Mouse (Mus musculus): Measurements from ENCODE around the gene Oprl1. TPM values are rescaled to one million over a fixed set of nuclear protein-coding genes. Genes with fewer than 3 reads are reported as not detected.

Oprl1 gene
- 0.43 and 0.72 TPM in 2 replicates for polyA plus RNA-seq (2015; fragmentation: Nextera tagmentation; extraction: Ambion mirVana)

DNA sequence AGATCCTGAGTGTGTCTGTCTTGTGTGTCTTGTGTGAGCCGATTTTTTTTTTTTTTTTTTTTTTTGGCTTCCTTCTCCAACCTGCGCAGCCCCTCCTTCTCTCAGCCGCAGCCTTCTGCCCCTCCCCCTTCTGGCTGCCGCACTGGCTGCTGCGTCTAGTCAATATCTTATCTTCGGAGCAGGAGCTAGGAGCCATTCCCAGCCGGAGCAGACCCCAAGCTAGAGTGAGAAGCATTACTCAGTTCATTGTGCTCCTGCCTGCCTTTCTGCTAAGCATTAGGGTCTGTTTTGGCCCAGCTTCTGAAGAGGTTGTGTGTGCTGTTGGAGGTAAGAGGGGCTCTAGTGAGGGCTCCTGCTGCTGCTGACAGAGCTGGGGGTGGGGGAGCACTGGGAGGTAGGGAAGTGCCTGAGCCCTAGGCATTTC lies at the start of gene Oprl1:
Oprl1 (plus strand) TSS at position 114 of the 424 bp plus-strand sequence.
- Histone ChIP-seq H3K27ac (ENCODE audit: low read length) (no peak within 1 kb of the TSS), H3K4me2 (ENCODE audit: low read depth, low read length) (peak within 1 kb of the TSS; percentile 32), H3K4me1 (replicated peaks; ENCODE audit: control insufficient read depth, insufficient read depth, low read length) (peaks cover 3% of the 10 kb centered on the region), H3K4me3 (ENCODE audit: low read length) (no peak within 1 kb of the TSS; the same call in 1 of the 2 replicates), H3K36me3 (ENCODE audit: control insufficient read depth, insufficient read depth, low read length) (no peaks in the 10 kb centered on the region), H3K9me3 (ENCODE audit: control insufficient read depth, low read length) (no peaks in the 10 kb centered on the region), H3K27me3 (ENCODE audit: control insufficient read depth, insufficient read depth, low read depth, low read length) (no peaks in the 10 kb centered on the region), H3K9ac (ENCODE audit: low read length) (peak within 1 kb of the TSS; percentile 15; the same call in 1 of the 2 replicates)
- 3% methylated on average over 7 of the region's 7 CpGs for WGBS
- no peak for ATAC-seq (ENCODE audit: low read depth)

DNA sequence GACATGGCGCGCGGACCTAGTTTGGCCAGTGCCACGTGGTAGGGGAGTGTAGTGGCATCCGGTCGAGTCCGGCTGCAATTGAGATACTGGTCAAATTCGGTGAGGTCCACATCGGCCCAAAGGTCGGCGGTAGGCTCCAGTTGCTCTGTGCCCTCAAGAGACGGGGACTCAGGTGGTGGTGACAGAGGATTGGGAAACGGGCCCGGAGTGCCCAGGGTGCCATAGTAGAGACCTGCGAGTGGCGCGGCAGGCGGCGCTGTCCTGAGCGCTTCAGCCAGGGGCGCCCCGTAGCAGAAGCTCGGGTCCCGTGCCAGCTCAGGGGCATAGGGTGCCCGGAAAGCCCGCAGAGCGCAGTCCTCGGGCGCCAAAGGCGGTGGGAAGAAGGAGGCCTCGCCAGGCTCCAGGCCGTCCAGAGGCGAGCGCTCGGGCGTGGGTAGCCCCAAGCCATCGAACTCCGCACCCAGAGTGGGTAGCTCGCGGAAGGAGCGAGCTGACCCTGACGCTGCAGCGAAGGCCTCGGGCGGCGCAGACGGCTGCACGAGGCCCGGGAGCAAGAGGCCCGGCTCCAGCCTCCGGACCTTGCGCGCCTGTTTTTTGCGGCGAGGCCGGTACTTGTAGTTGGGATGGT lies 44.4 kb upstream of the Oprl1 start:
- H3K36me3 ChIP-seq (ENCODE audit: control insufficient read depth, insufficient read depth, low read length), result no peaks in the 10 kb centered on the region
- H3K4me2 ChIP-seq (ENCODE audit: low read depth, low read length), result peak overlapping the region; percentile 72
- peak overlapping the region; percentile 57 for H3K4me3 ChIP-seq (ENCODE audit: low read length)
- no peaks in the 10 kb centered on the region for H3K9me3 ChIP-seq (ENCODE audit: control insufficient read depth, low read length)
- peak; percentile 41 for ATAC-seq (ENCODE audit: low read depth)
- 2% methylated on average over 56 of the region's 56 CpGs for WGBS
- H3K4me1 ChIP-seq (replicated peaks; ENCODE audit: control insufficient read depth, insufficient read depth, low read length), result peaks cover 17% of the 10 kb centered on the region; the same call in 1 of the 2 replicates
- H3K27ac ChIP-seq (ENCODE audit: low read length), result peak overlapping the region; percentile 56
- H3K27me3 ChIP-seq (ENCODE audit: control insufficient read depth, insufficient read depth, low read depth, low read length), result peaks cover 46% of the 10 kb centered on the region
- peak overlapping the region; percentile 74 for H3K9ac ChIP-seq (ENCODE audit: low read length)

GRCm38 (mm10) chr2:181670913-181671311 lies 43.9 kb upstream of the Oprl1 start:
- Histone ChIP-seq H3K36me3 (ENCODE audit: control insufficient read depth, insufficient read depth, low read length) (no peaks in the 10 kb centered on the region), H3K4me2 (ENCODE audit: low read depth, low read length) (peak overlapping the region; percentile 72), H3K27me3 (ENCODE audit: control insufficient read depth, insufficient read depth, low read depth, low read length) (peaks cover 46% of the 10 kb centered on the region), H3K4me1 (replicated peaks; ENCODE audit: control insufficient read depth, insufficient read depth, low read length) (peaks cover 21% of the 10 kb centered on the region; the same call in 1 of the 2 replicates), H3K4me3 (ENCODE audit: low read length) (peak overlapping the region; percentile 57), H3K27ac (ENCODE audit: low read length) (peak overlapping the region; percentile 56), H3K9me3 (ENCODE audit: control insufficient read depth, low read length) (no peaks in the 10 kb centered on the region), H3K9ac (ENCODE audit: low read length) (peak overlapping the region; percentile 74)
- 1% methylated on average over 41 of the region's 41 CpGs for WGBS
- no peak for ATAC-seq (ENCODE audit: low read depth)

DNA sequence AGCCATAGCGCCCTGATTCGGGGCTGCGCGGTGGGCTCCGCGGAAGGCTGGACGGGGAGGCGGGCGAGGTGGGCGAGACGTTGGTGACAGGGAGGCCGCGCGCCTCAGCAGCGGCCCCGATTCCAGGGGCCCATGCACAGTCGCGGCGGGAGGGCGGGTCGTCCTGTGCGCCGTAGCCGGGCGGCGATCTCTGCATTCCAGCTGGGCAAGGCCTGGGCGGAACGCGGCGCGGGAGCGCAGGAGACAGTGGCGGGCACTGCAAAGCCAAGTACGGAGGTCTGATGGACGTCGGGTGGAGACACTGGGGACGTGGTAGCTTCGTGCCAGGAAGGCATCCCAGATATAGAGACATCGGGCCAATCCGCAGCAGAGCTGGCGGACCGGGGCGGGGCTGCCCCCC lies 43.5 kb upstream of the Oprl1 start, which contains the start of gene Sox18:
Sox18 (minus strand) TSS at position 315 of the 400 bp plus-strand sequence.
- WGBS, result under 1% methylated on average over 43 of the region's 43 CpGs
- peak within 1 kb of the TSS; percentile 74 for H3K9ac ChIP-seq (ENCODE audit: low read length)
- H3K9me3 ChIP-seq (ENCODE audit: control insufficient read depth, low read length), result no peaks in the 10 kb centered on the region
- H3K4me3 ChIP-seq (ENCODE audit: low read length), result peak within 1 kb of the TSS; percentile 57
- H3K4me1 ChIP-seq (replicated peaks; ENCODE audit: control insufficient read depth, insufficient read depth, low read length), result peaks cover 21% of the 10 kb centered on the region; the same call in 1 of the 2 replicates
- peaks cover 46% of the 10 kb centered on the region for H3K27me3 ChIP-seq (ENCODE audit: control insufficient read depth, insufficient read depth, low read depth, low read length)
- peak within 1 kb of the TSS; percentile 56 for H3K27ac ChIP-seq (ENCODE audit: low read length)
- H3K4me2 ChIP-seq (ENCODE audit: low read depth, low read length), result peak within 1 kb of the TSS; percentile 72
- peak; percentile 64 for ATAC-seq (ENCODE audit: low read depth)
- no peaks in the 10 kb centered on the region for H3K36me3 ChIP-seq (ENCODE audit: control insufficient read depth, insufficient read depth, low read length)

GRCm38 (mm10) chr2:181671984-181672383 lies 42.8 kb upstream of the Oprl1 start:
- Histone ChIP-seq H3K9me3 (ENCODE audit: control insufficient read depth, low read length) (no peaks in the 10 kb centered on the region), H3K27me3 (ENCODE audit: control insufficient read depth, insufficient read depth, low read depth, low read length) (peaks cover 46% of the 10 kb centered on the region), H3K9ac (ENCODE audit: low read length) (no peak overlapping the region), H3K4me2 (ENCODE audit: low read depth, low read length) (peak overlapping the region; percentile 72), H3K4me3 (ENCODE audit: low read length) (no peak overlapping the region), H3K4me1 (replicated peaks; ENCODE audit: control insufficient read depth, insufficient read depth, low read length) (peaks cover 21% of the 10 kb centered on the region; the same call in 1 of the 2 replicates), H3K27ac (ENCODE audit: low read length) (no peak overlapping the region), H3K36me3 (ENCODE audit: control insufficient read depth, insufficient read depth, low read length) (no peaks in the 10 kb centered on the region)
- no peak for ATAC-seq (ENCODE audit: low read depth)
- WGBS, result 31% methylated on average over 7 of the region's 7 CpGs

- peaks cover 21% of the 10 kb centered on the region; the same call in 1 of the 2 replicates for H3K4me1 ChIP-seq (replicated peaks; ENCODE audit: control insufficient read depth, insufficient read depth, low read length)
- peaks cover 44% of the 10 kb centered on the region for H3K27me3 ChIP-seq (ENCODE audit: control insufficient read depth, insufficient read depth, low read depth, low read length)
- no peak overlapping the region for H3K4me3 ChIP-seq (ENCODE audit: low read length)
- H3K27ac ChIP-seq (ENCODE audit: low read length), result peak overlapping the region; percentile 54; the same call in 1 of the 2 replicates
- ATAC-seq (ENCODE audit: low read depth), result no peak
- no peak overlapping the region for H3K9ac ChIP-seq (ENCODE audit: low read length)
- 39% methylated on average over 1 of the region's 1 CpGs for WGBS
- H3K4me2 ChIP-seq (ENCODE audit: low read depth, low read length), result no peak overlapping the region
- no peaks in the 10 kb centered on the region for H3K9me3 ChIP-seq (ENCODE audit: control insufficient read depth, low read length)
- no peaks in the 10 kb centered on the region for H3K36me3 ChIP-seq (ENCODE audit: control insufficient read depth, insufficient read depth, low read length)
Measured at GRCm38 (mm10) chr2:181673501-181673900, 41.3 kb upstream of the Oprl1 start.

GRCm38 (mm10) chr2:181674934-181675333 lies 39.9 kb upstream of the Oprl1 start:
- Histone ChIP-seq H3K4me3 (ENCODE audit: low read length) (no peak overlapping the region), H3K27me3 (ENCODE audit: control insufficient read depth, insufficient read depth, low read depth, low read length) (peaks cover 32% of the 10 kb centered on the region), H3K27ac (ENCODE audit: low read length) (peak overlapping the region; percentile 44), H3K4me1 (replicated peaks; ENCODE audit: control insufficient read depth, insufficient read depth, low read length) (peaks cover 26% of the 10 kb centered on the region; the same call in 1 of the 2 replicates), H3K36me3 (ENCODE audit: control insufficient read depth, insufficient read depth, low read length) (no peaks in the 10 kb centered on the region), H3K4me2 (ENCODE audit: low read depth, low read length) (no peak overlapping the region; the same call in 1 of the 2 replicates), H3K9ac (ENCODE audit: low read length) (peak overlapping the region; percentile 49; the same call in 1 of the 2 replicates), H3K9me3 (ENCODE audit: control insufficient read depth, low read length) (no peaks in the 10 kb centered on the region)
- ATAC-seq (ENCODE audit: low read depth), result no peak
- 75% methylated on average over 4 of the region's 4 CpGs for WGBS

DNA sequence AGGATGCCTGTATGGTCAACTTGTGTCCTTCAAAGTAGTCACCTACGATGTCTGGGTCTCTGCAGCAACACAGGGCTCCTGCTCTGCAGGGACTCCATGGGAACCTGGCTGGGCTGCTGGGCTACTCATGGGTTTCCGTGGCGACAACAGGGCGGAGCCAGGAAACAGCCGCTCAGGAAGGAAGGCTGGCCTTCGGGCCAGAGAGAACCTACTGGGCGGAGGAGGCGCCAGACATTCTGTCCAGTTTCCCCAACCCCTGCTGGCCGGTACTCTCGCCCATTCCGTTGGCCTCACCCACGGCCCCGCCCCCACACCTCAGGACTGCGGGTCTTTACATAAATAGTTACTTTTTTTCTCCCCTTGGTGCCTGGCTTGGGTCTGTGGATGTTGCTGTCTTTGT lies 39.4 kb upstream of the Oprl1 start:
- Histone ChIP-seq H3K4me2 (ENCODE audit: low read depth, low read length) (peak overlapping the region; percentile 59), H3K9ac (ENCODE audit: low read length) (peak overlapping the region; percentile 49), H3K9me3 (ENCODE audit: control insufficient read depth, low read length) (no peaks in the 10 kb centered on the region), H3K27ac (ENCODE audit: low read length) (peak overlapping the region; percentile 82), H3K27me3 (ENCODE audit: control insufficient read depth, insufficient read depth, low read depth, low read length) (peaks cover 26% of the 10 kb centered on the region), H3K4me1 (replicated peaks; ENCODE audit: control insufficient read depth, insufficient read depth, low read length) (peaks cover 25% of the 10 kb centered on the region; the same call in 1 of the 2 replicates), H3K4me3 (ENCODE audit: low read length) (peak overlapping the region; percentile 28), H3K36me3 (ENCODE audit: control insufficient read depth, insufficient read depth, low read length) (no peaks in the 10 kb centered on the region)
- WGBS, result 3% methylated on average over 14 of the region's 14 CpGs
- ATAC-seq (ENCODE audit: low read depth), result peak; percentile 55

- 63% methylated on average over 2 of the region's 2 CpGs for WGBS
- Histone ChIP-seq H3K4me1 (replicated peaks; ENCODE audit: control insufficient read depth, insufficient read depth, low read length) (peaks cover 28% of the 10 kb centered on the region), H3K27ac (ENCODE audit: low read length) (peak overlapping the region; percentile 82), H3K27me3 (ENCODE audit: control insufficient read depth, insufficient read depth, low read depth, low read length) (peaks cover 17% of the 10 kb centered on the region), H3K9me3 (ENCODE audit: control insufficient read depth, low read length) (no peaks in the 10 kb centered on the region), H3K36me3 (ENCODE audit: control insufficient read depth, insufficient read depth, low read length) (no peaks in the 10 kb centered on the region), H3K9ac (ENCODE audit: low read length) (no peak overlapping the region), H3K4me3 (ENCODE audit: low read length) (no peak overlapping the region), H3K4me2 (ENCODE audit: low read depth, low read length) (no peak overlapping the region)
- ATAC-seq (ENCODE audit: low read depth), result no peak
Measured at GRCm38 (mm10) chr2:181676424-181676823, 38.4 kb upstream of the Oprl1 start.
